Mouse (Mus musculus) spleen, postnatal 0 days (tissue): ENCODE results near the gene Arg1. TPM values are rescaled to one million over a fixed set of nuclear protein-coding genes. Genes with fewer than 3 reads are reported as not detected.

Experiments used
- polyA plus RNA-seq: library from polyadenylated mRNA; unstranded; fragments of >200 nt; fragmentation: Nextera tagmentation; extraction: Ambion mirVana; gene quantifications from 2 replicates; pipeline ENCODE4 v1.2.1, GENCODE M21; 2015

The Arg1 gene
- 1.6 and 1.8 TPM in 2 replicates for polyA plus RNA-seq

DNA sequence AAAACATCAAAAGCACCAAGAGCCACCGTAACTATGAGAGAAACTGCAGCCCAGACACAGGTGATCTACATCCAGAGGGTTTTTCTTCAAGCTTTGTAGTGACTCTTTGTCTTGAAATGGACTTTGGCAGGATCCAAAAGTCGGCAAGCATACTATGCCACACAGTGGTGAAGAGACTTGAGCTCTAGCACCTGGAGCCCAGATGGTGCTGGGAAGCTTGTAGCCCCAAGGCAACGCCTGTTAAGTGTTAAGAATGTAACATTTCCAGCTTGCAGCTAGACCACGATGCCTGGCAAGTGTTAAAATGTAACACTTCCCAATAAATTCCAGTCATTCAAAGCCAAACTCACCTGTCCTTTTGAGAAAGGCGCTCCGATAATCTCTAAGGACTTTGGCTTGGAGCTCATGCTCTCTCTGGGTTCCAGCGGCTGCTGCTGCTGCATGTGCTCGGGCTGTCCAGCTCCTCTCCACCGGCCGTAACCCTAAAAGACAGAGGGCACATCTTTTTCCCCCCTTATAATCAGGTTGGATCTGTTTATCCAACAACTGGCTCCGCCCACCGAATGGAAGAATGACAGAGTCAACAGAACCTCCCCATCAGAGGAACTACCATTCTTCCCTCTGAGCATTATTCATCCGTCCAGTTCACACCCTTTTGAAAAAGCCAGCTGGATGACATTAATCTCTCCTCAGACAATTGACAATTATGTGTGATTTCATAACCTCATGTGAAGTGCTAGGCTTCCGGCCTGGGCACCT is at the start of gene Arg1:
Gene Arg1, minus strand, starts transcription at position 523 of the 759 bp plus-strand sequence.

DNA sequence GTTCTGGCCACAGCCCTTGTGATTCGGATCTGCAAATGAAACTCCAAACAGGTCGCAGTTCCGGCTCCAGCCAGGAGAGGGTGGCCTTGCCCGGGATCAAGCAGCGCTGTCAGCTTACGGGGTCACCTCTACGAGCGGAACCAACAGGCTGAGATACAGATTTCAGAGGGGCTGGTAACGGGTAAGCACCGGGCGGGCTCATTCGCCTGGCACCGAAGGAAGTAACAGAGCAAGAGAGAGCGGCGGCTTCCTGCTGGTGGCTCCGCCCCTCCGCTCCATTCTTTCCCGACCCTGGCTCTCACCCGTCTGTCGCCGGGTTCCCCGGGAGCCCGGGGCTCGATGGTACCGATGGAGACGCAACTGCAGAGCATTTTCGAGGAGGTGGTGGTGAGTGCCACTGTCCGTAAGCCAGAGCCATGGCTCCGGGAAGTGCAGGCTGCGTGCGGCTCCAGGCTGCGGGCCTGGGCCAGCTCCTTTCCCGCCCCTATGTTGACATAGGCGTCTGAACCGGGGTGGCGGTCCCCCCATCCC is 57.5 kb downstream of the Arg1 start, which contains the start of gene Med23:
Gene Med23, plus strand, starts transcription at position 227 of the 531 bp plus-strand sequence.

Other genes with a start within 250 kb of the Arg1 start
- gene Enpp1, start 215.3 kb downstream of the Arg1 start, polyA plus RNA-seq: 2.0 and 2.7 TPM in 2 replicates
- 3.0 and 4.2 TPM in 2 replicates for gene Enpp3, start 84.7 kb downstream of the Arg1 start, polyA plus RNA-seq
- 6.8 and 7.7 TPM in 2 replicates for gene Med23, start 57.5 kb downstream of the Arg1 start, polyA plus RNA-seq